Mouse (Mus musculus) embryonic facial prominence, embryonic 12.5 days (tissue): ENCODE data around the gene Cer1. TPM values are rescaled to one million over a fixed set of nuclear protein-coding genes. Genes with fewer than 3 reads are reported as not detected.

Source experiments
- ATAC-seq: fragments of 200-750 bp; cut with Nextera tagmentation; 2 replicates; pipeline ENCODE4 v1.8.0; 2017; ENCODE audit not compliant: insufficient number of reproducible peaks, insufficient read depth, low FRiP score, low TSS enrichment
- H3K27ac ChIP-seq: fragments of 300-500 bp; sonication (generic); 2 replicates; pipeline ENCODE4 v1.5.1; 2016; ENCODE audit warnings: mild to moderate bottlenecking
- H3K27me3 ChIP-seq: fragments of 300-500 bp; sonication (generic); 2 replicates; pipeline ENCODE4 v1.6.1; 2016; ENCODE audit warnings: mild to moderate bottlenecking, moderate library complexity
- H3K36me3 ChIP-seq: fragments of 300-500 bp; sonication (generic); 2 replicates; pipeline ENCODE4 v1.6.1; 2016; ENCODE audit warnings: mild to moderate bottlenecking
- H3K4me1 ChIP-seq: fragments of 300-500 bp; sonication (generic); 2 replicates; pipeline ENCODE4 v1.6.1; 2016
- H3K4me2 ChIP-seq: fragments of 300-500 bp; sonication (generic); replicated peaks from 2 replicates; pipeline ENCODE4 v1.6.1; 2016; ENCODE audit warnings: mild to moderate bottlenecking, moderate library complexity
- H3K4me3 ChIP-seq: fragments of 300-500 bp; sonication (generic); 2 replicates; pipeline ENCODE4 v1.5.1; 2016; ENCODE audit warnings: mild to moderate bottlenecking
- H3K9ac ChIP-seq: fragments of 300-500 bp; sonication (generic); 2 replicates; pipeline ENCODE4 v1.6.1; 2016; ENCODE audit warnings: mild to moderate bottlenecking, moderate library complexity
- H3K9me3 ChIP-seq: fragments of 300-500 bp; sonication (generic); 2 replicates; pipeline ENCODE4 v1.6.1; 2016; ENCODE audit warnings: mild to moderate bottlenecking, moderate library complexity
- WGBS: fragments of 180-500 bp; shearing (Covaris S2); methylation state at CpG from one replicate; pipeline ENCODE4 v1.1.7; 2016; 5-methylcytosine and 5-hydroxymethylcytosine counted together
- polyA plus RNA-seq: library from polyadenylated mRNA; unstranded; fragments of >200 nt; fragmentation: Nextera tagmentation; extraction: Ambion mirVana; gene quantifications from 2 replicates; pipeline ENCODE4 v1.2.1, GENCODE M21; 2016

The Cer1 gene
- polyA plus RNA-seq, 1 experiment from 2014 or later: 0.45 TPM

DNA sequence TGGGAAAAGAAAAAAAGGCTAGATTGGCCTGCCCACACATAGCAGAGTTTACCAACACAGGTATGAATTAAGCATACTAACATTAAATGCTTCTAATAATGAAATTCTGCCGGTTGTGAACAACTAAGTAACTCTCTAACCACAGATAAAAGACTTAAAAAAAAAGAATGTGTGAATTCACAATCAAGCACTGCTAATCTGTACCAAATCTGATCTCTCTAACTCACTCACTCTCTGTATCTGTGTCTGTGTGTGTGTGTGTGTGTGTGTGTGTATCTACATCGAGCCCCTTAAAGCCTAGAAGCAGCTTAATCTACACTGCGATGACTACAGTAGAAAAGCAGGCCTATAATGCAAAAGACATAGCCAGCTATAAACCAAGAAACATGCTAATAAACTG is 28.0 kb downstream of the Cer1 start:
- ATAC-seq: no peak
- H3K36me3 ChIP-seq: no peaks in the 10 kb centered on the region
- 87% methylated on average over 3 of the region's 3 CpGs for WGBS
- no peak overlapping the region for H3K4me3 ChIP-seq
- H3K4me1 ChIP-seq: peaks cover 4% of the 10 kb centered on the region
- no peaks in the 10 kb centered on the region for H3K27me3 ChIP-seq
- no peak overlapping the region for H3K9ac ChIP-seq
- H3K4me2 ChIP-seq: no peak overlapping the region
- H3K9me3 ChIP-seq: no peaks in the 10 kb centered on the region
- no peak overlapping the region for H3K27ac ChIP-seq

DNA sequence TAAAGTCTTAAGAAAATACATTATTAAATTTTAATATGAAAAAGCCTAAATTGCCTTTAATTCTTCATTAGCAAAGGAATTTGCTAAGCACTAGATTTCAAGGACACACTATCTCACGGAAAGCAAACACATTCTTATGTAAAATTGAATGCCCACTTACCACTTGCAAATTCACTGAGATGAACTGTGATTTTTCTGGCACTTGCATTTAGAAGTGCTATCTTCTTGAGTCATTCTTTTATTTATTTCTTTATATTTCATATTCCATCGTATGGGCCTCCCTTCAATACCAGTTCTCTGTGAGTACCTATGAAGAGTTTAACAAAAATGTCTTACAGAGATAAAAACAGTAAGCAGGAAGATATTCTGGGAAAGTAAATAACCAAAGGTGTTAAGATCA is 31.1 kb downstream of the Cer1 start:
- H3K27me3 ChIP-seq: no peaks in the 10 kb centered on the region
- no peak overlapping the region for H3K9ac ChIP-seq
- no peak for ATAC-seq
- no peak overlapping the region for H3K4me3 ChIP-seq
- H3K36me3 ChIP-seq: no peaks in the 10 kb centered on the region
- peaks cover 8% of the 10 kb centered on the region for H3K4me1 ChIP-seq
- no peaks in the 10 kb centered on the region for H3K9me3 ChIP-seq
- no peak overlapping the region for H3K4me2 ChIP-seq
- 90% methylated on average over 2 of the region's 2 CpGs for WGBS
- no peak overlapping the region for H3K27ac ChIP-seq

DNA sequence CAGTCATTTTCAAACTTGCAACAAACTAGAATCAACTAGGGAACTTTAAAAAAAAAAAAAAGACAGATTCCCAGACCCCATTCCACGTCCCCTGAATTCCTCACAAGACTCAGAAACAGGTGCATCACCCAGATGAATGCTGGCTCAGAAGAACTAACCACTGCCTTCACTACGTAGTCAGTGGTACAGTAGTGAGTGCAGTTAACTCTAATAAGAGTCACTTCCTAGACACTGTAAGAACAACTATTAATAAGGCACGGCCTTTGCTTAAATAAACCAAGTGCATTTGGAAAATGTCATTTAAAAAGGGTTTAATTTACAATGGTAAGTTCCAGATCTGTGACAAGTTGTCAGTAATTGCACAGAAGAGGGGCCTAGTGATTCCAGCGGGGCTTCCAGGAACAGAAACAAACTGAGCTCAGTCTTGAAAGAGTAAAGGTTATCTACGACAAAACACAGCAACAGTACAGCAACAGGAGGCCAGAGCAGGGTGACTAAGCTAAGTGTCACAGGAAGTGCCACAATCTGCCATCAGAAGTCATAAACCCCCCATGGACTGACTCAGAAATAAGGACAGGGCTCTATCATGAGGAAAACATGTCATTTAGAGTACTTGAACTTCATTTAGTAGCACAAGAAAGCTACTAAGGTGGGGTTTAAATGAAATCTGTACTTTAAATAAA is 36.3 kb downstream of the Cer1 start:
- 0 out of 2 replicates have a peak, but pooled peaks cover 11% of the 10 kb centered on the region for H3K36me3 ChIP-seq
- no peak overlapping the region for H3K9ac ChIP-seq
- no peak for ATAC-seq
- no peaks in the 10 kb centered on the region for H3K27me3 ChIP-seq
- no peak overlapping the region for H3K4me2 ChIP-seq
- no peak overlapping the region for H3K27ac ChIP-seq
- 0 out of 2 replicates have a peak, but pooled peaks cover 4% of the 10 kb centered on the region for H3K4me1 ChIP-seq
- H3K4me3 ChIP-seq: no peak overlapping the region
- H3K9me3 ChIP-seq: no peaks in the 10 kb centered on the region
- WGBS: 53% methylated on average over 5 of the region's 5 CpGs

DNA sequence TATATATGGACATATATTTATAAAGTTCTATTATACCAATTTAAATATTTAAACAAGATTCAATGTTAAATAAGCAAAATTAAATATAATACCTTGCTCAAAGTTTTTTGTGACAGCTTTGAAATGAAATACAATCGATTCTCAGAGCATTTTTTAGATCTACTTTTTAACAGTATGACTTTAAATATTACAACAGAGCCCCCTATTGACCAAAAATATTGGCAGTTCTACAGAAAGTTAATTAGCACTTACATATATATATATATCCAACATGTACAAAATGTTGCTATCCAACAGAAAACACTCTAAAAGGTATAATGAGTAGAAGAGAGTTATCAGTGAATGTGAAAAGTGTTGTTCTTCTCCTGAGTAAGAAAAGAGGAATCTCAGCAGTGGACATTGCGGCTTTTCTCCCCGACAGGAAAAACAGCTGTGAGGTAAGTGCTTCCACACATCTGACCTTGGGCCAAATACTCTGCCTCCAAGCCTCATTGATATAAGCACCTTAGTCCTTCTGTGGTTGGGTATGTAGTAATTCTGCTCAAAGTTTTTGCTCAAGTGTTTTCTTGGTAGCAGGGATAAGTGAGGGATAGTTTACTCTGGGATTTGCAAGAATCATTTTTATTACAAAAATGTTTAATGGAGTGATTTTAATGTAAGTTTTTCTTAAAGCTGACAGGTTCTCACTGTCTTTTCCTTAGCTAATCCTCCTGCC is 47.3 kb downstream of the Cer1 start:
- WGBS: 62% methylated on average over 3 of the region's 3 CpGs
- Histone ChIP-seq H3K36me3 (peaks cover 5% of the 10 kb centered on the region), H3K9me3 (no peaks in the 10 kb centered on the region), H3K4me3 (no peak overlapping the region), H3K4me2 (no peak overlapping the region), H3K9ac (no peak overlapping the region), H3K4me1 (no peaks in the 10 kb centered on the region), H3K27ac (no peak overlapping the region), H3K27me3 (no peaks in the 10 kb centered on the region)
- ATAC-seq: no peak

Other genes starting within 250 kb of the Cer1 start
- 86.8 and 92.6 TPM in 2 replicates for gene Nfib, start 179.4 kb downstream of the Cer1 start, polyA plus RNA-seq
- 14.5 and 14.7 TPM in 2 replicates for gene Zdhhc21, start 25.2 kb downstream of the Cer1 start, polyA plus RNA-seq
- 25.7 and 26.1 TPM in 2 replicates for gene Frem1, start 167.2 kb upstream of the Cer1 start, polyA plus RNA-seq